Mouse (Mus musculus): ENCODE measurements at regions not wholly inside any gene's neighbourhood (a gene's known extent, or its start where the extent isn't known, plus 50 kb on each side); places are given as distances from the start of the nearest gene placed in this dataset.

DNA sequence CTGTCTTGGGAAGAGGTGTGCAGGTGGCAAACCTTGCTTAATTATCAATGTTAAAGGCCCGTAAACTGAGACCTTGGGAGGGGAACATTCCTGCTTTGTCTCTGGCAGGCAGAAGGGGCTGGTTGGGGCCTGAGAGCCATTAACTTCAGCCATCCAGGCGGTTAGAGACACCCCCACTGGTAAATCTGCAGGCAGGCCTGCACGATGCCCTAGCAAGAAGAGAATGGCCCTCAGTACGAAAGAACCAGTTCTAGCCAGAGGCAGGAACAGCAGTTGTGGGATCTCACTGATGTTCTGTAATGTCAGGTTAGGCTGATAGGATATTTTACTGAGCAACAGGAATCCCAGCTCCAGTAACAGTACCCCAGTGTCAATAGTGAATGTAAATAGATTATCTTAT lies 70.5 kb downstream of the Apip start:
- in situ Hi-C loops (cut with MboI, MseI): no loop called here

DNA sequence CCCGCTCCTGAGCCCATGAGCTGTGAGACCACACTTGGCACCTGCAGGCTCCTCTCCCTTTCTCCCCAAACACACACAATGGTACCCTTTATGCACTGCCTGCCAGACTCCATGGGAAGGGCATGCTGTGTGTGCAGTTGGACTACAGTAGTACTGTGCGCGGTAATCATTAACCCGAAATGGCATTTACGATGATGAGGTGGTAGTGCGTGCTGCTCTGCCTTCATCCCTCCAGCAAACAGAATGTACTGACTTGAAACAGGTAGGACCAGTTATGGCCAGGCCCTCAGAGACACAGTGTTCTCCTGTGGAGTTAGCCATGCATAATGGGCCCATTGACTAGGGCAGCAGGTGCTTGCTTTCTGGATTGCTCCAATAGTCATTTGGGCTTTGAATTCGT lies 70.9 kb downstream of the Apip start:
- in situ Hi-C loops (cut with MboI, MseI): no loop called here

DNA sequence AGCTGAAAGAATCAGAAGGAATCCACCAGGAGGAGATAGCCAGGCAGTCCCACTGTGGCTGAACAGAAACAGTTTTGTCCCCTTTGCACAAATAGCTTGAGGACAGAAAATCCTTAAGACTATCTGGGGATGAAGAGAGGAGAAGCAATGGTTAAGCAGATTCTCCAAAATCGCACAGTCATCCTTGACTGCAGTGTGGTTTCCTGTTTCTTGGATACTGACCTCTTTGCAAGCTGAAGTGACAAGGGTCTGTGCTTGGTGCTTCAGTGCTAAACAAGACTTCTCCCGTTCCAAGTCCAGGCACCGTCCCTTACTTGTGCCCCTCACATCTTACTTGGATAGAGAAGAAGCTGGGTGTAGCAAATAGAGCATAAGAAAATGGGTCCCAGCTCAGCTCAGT lies 71.6 kb downstream of the Apip start:
- in situ Hi-C loops (cut with MboI, MseI): no loop called here

DNA sequence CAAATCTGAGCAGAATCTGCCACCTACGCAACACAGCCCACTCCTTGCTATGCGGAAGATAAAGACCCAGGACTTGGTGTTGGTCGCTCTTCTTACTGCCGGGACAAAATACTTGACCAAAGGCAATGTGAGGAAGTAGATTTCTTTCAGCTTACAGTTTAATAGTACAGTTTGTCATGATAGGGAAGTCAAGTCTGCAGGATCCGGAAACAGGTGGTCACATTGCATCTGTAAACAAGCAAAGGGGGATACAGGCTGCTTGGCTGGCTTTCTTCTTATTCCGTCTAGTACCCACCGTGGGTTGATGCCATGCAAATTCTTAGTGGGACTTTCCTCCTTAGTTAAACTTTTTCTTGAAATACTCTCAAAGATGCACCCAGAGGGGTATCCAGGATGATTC lies 72.7 kb downstream of the Apip start:
- in situ Hi-C loops (cut with MboI, MseI): no loop called here

DNA sequence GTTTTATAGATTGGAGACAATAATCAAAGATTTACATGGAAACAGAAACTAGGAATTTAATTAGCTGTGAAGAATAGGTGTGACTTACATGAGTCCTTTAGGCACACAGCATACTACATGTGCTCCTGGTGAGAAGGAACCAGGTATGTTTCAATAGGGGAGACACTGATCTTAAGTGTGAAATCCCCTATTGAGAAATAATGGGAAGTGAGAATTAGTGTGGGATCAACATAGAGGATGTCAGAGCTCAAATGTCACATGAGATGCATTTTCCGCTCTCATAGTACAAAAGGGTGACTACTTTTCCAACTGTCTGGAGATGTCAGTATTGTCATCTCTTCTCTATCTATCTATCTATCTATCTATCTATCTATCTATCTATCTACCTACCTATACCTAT lies 79.8 kb downstream of the Apip start:
- in situ Hi-C loops (cut with MboI, MseI): loop anchor here (5.0 kb wide), 1 partner anchor 64 kb away; no protein-coding TSS in a partner anchor

DNA sequence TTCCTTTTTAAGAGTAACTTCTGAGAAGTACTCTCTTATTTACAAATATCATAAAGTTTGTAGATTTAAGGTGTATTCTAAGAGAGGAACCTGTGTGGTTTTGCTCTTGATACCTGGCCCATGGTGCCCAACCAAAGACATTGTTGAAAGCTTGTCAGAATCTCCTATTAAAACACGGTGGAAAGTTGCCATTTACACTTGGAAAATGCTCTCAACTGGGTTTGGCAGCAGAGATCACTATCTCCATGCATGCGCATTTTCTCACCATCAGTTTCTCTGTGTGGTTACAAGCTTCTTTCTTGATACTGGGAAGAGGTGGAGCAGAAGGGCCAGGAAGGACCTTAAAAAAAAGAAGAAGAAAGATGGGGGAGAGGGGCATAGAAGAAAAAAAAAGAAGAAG lies 94.3 kb downstream of the Apip start:
- in situ Hi-C loops (cut with MboI, MseI): no loop called here

DNA sequence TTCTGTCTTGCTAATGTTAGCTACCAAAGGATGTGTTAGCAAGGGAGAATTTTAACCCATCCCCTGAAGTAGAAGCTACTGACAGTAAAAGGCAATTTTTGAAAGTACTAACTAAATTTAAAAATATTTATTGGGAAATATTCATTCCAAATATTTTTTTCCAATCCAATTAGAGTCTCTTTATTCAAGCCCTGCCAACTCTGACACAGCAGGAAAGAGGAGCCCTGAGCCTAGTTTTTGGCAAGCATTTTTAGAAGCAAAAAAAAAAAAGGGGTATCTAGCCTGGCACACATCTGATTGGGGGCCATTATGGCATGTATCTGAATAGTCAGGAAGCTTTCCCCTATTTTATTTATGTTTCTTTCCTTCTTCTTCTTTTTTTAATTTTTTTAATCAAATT lies 94.8 kb downstream of the Apip start:
- in situ Hi-C loops (cut with MboI, MseI): no loop called here

DNA sequence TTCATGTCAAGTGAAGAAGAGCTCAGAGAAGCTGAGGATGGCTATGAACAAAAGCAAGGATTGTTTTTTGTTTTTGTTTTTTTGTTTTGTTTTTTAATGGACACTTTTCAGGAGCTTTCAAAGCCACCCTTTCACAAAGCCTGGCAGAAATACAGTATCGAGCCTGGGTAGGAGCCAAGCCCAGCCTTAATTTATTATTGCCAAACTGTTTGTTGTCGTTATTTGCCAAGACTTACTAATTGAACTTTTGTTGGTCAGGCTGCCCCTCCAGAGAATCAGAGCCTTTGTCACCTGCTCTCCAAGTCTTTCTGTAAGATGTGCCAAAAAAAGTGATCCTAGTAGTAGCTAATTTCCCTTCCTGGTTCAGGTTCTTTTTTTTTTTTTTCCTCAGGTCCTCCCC lies 103.9 kb downstream of the Apip start:
- in situ Hi-C loops (cut with MboI, MseI): no loop called here

DNA sequence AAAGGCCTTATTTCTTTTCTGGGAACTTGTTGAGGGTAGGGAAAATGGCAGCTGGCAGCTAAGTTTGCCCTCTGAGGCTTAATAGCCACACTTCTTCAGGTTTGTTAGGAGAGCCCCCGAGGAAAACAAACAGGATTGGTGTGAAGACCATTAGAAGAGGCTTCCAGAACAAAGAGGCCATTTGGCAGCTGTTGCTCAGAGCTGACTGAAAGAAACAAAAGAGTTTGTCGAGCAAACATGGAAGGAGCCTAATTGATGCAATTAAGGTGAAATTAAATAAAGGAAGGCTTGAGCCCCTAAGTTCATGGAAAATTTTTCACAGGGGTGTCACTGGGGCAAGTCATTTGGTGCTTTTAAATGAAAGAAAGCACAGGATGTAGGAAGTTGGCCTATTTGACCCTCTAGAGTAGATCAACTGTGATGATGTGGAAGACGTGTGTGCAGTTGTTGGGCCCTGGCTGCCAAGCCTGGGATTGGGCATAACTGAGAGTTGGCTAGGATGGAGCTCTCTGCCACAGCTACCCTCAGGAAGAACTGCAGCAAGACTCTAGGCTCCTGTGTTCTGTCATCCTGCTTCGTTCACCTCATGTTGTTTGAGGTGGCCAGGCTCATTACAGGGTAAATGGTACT lies 106.9 kb downstream of the Apip start:
- in situ Hi-C loops (cut with MboI, MseI): no loop called here

DNA sequence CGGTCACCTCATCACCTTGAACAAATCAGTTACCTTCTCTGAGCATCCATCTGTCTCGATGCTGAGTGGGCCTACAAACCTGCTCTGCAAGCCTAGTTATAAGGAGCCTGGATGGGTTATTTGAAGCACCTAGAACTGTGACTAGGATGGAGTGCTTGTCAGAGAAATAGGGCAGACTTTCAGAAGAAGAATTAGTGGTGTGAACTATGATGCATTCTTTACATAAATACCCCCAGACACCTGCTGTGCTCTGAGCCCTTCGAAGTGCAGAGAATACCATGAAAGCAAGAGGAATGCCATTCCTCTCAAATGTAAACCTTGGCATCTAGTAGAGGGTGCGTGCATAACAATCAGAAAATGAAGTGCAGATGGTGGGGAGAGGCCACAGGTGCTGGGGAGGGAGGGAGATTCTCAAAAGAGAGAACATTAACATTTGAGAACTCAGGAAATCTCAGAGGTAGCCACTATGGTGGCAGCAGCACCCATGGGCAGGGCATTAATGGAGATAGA lies 113.3 kb downstream of the Apip start:
- in situ Hi-C loops (cut with MboI, MseI): no loop called here

DNA sequence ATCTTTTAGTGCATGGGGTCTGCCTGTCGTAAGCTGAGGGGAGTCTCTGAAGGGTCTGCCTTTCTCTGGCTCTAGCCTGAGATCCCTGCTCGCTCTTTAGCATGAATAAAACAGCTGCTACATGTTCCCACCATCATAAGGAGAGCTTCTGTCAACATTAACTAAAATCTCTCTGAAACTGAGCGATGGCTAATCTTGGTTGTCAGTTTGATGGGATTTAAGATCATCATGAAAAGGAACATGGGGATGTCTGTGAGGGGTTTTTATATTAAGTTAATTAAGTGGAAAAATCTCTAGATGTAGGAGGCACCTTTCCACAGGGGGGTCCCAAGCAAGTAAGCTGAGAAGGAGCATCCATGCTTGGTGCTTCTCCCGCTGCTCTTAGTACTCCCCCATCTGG lies 110.5 kb downstream of the Ehf start:
- in situ Hi-C loops (cut with MboI, MseI): no loop called here

DNA sequence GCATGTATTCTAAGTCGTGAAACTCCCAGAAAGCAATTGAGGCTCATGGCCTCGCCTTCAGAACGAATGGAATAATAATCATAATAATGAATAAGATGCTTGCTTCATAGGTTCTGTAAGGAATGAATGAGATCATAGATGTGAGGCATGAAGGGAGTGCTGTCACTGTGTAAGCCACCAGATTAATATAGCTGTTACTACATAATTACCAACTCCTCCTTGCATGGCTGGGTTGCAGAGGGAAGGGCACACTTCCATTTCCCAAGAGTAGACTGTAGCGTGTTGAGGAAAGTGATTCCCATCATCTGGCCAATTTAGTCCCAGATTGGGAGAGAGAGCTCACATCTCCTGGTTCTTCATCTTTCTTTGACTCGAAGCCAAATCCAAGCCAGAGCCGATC lies 102.8 kb downstream of the Ehf start:
- in situ Hi-C loops (cut with MboI, MseI): no loop called here

DNA sequence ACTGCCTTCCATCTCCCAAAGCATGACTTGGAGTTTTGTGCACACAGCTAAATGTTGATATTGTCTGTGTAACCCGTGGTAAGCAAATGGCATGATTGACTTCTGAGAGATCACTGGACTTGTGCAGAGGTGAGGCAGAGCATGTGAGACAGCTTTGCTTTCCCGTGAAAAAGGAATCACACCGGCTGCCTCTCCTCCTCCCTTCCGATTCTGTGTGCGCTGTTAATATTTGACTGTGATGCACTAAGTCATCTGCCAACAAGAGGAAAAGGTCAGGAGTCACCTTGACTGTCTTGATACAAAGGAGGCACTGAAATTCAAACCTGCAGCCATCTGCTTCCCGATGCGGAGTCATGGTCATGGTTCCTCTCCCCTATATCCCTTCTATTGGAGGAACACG lies 98.0 kb downstream of the Ehf start:
- in situ Hi-C loops (cut with MboI, MseI): no loop called here

DNA sequence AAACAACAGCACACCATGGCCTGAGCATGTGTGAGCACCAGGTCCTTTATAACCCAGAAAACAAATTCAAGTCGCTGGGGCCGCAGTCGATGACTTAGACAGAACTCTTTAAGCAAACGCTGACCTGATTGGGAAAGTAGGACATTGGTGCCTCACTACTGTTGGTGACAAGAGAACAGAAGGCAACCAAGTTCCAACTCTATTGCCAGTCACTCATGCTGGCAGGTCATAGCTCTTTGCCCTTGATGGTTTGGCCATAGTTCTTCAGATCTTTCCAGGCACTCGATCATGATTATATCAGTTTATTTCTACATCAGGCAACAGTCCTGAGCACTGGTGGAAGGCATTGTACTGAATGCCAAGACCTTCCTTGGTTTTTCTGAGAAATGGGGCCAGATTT lies 94.7 kb downstream of the Ehf start:
- in situ Hi-C loops (cut with MboI, MseI): no loop called here

DNA sequence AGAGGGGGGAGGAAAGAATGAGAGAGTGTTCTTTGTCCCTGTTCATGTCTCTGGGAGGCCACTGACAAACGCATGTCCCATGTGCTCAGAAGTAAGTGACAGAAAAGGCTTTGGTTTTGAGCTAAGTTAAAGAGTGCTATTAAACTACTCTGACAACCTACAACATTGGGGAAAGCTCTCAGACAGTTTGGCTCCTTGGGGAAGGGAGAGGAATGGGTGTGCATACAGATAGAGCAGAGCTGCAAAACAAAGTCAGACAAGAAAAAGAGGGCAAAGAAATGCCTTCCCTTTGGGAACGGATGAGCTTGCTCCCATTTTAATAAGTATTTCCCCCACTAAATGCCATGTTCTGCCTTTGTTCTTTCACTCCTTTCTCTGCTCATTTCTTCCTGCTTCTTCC lies 94.0 kb downstream of the Ehf start:
- in situ Hi-C loops (cut with MboI, MseI): no loop called here

DNA sequence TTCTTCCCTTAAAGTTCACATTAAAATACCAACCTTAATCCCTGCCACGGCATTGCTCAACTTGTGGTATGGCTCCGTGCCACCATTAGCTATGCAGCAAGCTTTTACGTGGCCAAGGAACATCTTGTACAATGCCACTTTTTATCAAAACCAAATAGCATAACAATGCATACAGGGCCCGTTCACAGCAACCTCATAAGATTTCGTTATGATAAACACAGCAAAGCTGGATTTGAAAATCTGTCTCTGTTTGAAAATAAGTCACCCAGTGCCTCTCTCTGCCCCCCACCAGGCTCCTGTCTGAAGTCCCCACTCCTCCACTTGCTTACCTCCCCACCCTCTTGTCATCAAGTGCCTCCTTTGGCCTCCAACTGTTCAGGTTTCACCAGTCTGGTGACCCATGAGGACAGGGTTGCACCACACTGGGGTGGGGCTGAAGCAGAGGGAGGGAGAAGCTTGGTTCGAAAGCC lies 93.5 kb downstream of the Ehf start:
- in situ Hi-C loops (cut with MboI, MseI): no loop called here

DNA sequence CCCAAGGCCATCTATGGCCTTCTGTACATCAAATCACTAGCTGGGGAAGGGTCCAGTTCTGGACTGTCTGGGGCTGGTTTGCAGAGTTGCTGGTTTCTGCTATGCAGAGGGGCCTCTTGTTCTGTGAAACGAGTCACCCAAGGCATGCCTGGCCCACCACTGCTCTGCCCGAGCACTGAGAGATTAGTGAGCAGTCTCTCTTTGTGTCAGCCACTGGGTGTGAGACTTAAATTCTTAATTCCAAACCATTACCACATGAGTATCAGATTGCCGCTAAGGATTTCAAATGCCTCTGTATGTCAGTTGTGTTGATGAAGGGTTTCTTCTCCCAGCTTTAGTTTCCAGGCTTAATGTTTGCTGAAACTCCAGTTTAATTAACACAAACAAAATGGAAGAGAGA lies 91.9 kb downstream of the Ehf start:
- in situ Hi-C loops (cut with MboI, MseI): no loop called here
